Mouse (Mus musculus) ES-Bruce4 (cell line): ENCODE results near the gene S1pr4.

Experiments
- CTCF ChIP-seq: IDR thresholded peaks from one replicate; pipeline ENCODE4 v1.8.1; 2011; ENCODE audit warnings: low read depth, low read length
- POLR2A ChIP-seq: IDR thresholded peaks from one replicate; pipeline ENCODE4 v1.8.1; 2011; ENCODE audit warnings: low read length; ENCODE audit not compliant: insufficient read depth

- no peak for TF ChIP-seq POLR2A
- TF ChIP-seq CTCF: no peak
Observed at GRCm38 (mm10) chr10:81484441-81485059, 15.4 kb downstream of the S1pr4 start.
